ENCODE assay signal across 21 mouse cellular contexts in genomic region chr11:101757366-101757765, GRCm38 (mm10). TPM values are rescaled to one million over a fixed set of nuclear protein-coding genes. Genes with fewer than 3 reads are reported as not detected.
DNase-seq lines count a peak whose midpoint lies in the region; ATAC-seq and TF ChIP-seq lines count a peak whose summit lies in the region.
"Had no signal": no experiment of that assay in that cellular context is flagged by ENCODE, and none has a peak within 500 bp of the region (broad histone marks: within the 10 kb centered on the region; RNA-seq: fewer than 3 reads in every experiment).

No protein-coding gene starts in this region.

- no peak overlapping the region for H3K4me2 ChIP-seq in hindbrain, postnatal 0 days (ENCODE audit: low read depth, low read length)
- H3K4me2 ChIP-seq in hindbrain, embryonic 12.5 days (replicated peaks), result no peak overlapping the region
- no peak overlapping the region for H3K4me2 ChIP-seq in lung, embryonic 14.5 days
- no peak overlapping the region for H3K4me2 ChIP-seq in stomach, postnatal 0 days (replicated peaks; ENCODE audit: low read depth)
- H3K4me2 ChIP-seq: forebrain, embryonic 12.5 days; midbrain, embryonic 15.5 days had no signal

- no peak for DNase-seq in hindbrain, postnatal 0 days (ENCODE audit: low spot score)
- DNase-seq in lung, embryonic 14.5 days, result peak; percentile 88
- no peak for DNase-seq in lung, adult 2 months
- peak; percentile 48 for DNase-seq in lung, postnatal 14 days
- no peak for DNase-seq in stomach, postnatal 0 days (ENCODE audit: low spot score)
- DNase-seq in embryo, embryonic 11 days, result no peak
- DNase-seq: cerebellum, adult 11-12 months; cerebellum, postnatal 36 days; kidney, adult 2 months; liver, postnatal 0 days; right cerebral cortex, postnatal 14 days; spleen, adult 18-20 months had no signal

- TF ChIP-seq EP300 in stomach, postnatal 0 days (optimal IDR thresholded peaks at IDR 0.05), result no peak

- H3K9ac ChIP-seq in hindbrain, postnatal 0 days (replicated peaks; ENCODE audit: low read length), result no peak overlapping the region
- no peak overlapping the region for H3K9ac ChIP-seq in hindbrain, embryonic 12.5 days
- H3K9ac ChIP-seq in lung, embryonic 14.5 days, result no peak overlapping the region
- no peak overlapping the region for H3K9ac ChIP-seq in stomach, postnatal 0 days (ENCODE audit: low read length)
- H3K9ac ChIP-seq: forebrain, embryonic 12.5 days; liver, postnatal 0 days; midbrain, embryonic 15.5 days had no signal

- TF ChIP-seq POLR2A in lung, adult 2 months (IDR thresholded peaks at IDR 0.05; ENCODE audit: borderline replicate concordance, extremely low read depth, low read depth, low read length), result no peak

- WGBS in hindbrain, postnatal 0 days, result 88% methylated on average over 8 of the region's 8 CpGs
- WGBS in hindbrain, embryonic 12.5 days, result 96% methylated on average over 8 of the region's 8 CpGs
- WGBS in lung, embryonic 14.5 days, result 56% methylated on average over 8 of the region's 8 CpGs
- WGBS in lung, adult 2 months, result 72% methylated on average over 8 of the region's 8 CpGs
- 65% methylated on average over 8 of the region's 8 CpGs for WGBS in stomach, postnatal 0 days

- H3K27me3 ChIP-seq in hindbrain, postnatal 0 days (ENCODE audit: insufficient read depth, low read length), result no peaks in the 10 kb centered on the region
- no peaks in the 10 kb centered on the region for H3K27me3 ChIP-seq in hindbrain, embryonic 12.5 days
- no peaks in the 10 kb centered on the region for H3K27me3 ChIP-seq in lung, embryonic 14.5 days (ENCODE audit: insufficient read depth, low read length)
- no peaks in the 10 kb centered on the region for H3K27me3 ChIP-seq in stomach, postnatal 0 days (ENCODE audit: control insufficient read depth, insufficient read depth, low read length)
- H3K27me3 ChIP-seq: forebrain, embryonic 12.5 days; midbrain, embryonic 15.5 days had no signal

- TF ChIP-seq CTCF in hindbrain, postnatal 0 days (IDR thresholded peaks at IDR 0.05; ENCODE audit: low read depth), result no peak
- no peak for TF ChIP-seq CTCF in lung, embryonic 14.5 days (IDR thresholded peaks at IDR 0.05; ENCODE audit: low read depth)
- TF ChIP-seq CTCF in lung, adult 2 months (IDR thresholded peaks at IDR 0.05; ENCODE audit: insufficient read depth, low read length), result no peak
- TF ChIP-seq CTCF in stomach, postnatal 0 days (IDR thresholded peaks at IDR 0.05; ENCODE audit: low read depth), result no peak

- no peaks in the 10 kb centered on the region for H3K4me1 ChIP-seq in hindbrain, postnatal 0 days (ENCODE audit: insufficient read depth, low read length)
- no peaks in the 10 kb centered on the region for H3K4me1 ChIP-seq in hindbrain, embryonic 12.5 days
- no peaks in the 10 kb centered on the region for H3K4me1 ChIP-seq in lung, embryonic 14.5 days (ENCODE audit: insufficient read depth)
- H3K4me1 ChIP-seq in lung, adult 2 months (ENCODE audit: control insufficient read depth, insufficient read depth, low read length), result no peaks in the 10 kb centered on the region
- H3K4me1 ChIP-seq in stomach, postnatal 0 days (replicated peaks; ENCODE audit: control insufficient read depth, insufficient read depth), result no peaks in the 10 kb centered on the region
- H3K4me1 ChIP-seq: forebrain, embryonic 12.5 days; limb, embryonic 10.5 days; midbrain, embryonic 15.5 days had no signal

- no peaks in the 10 kb centered on the region for H3K9me3 ChIP-seq in hindbrain, postnatal 0 days (ENCODE audit: low read length)
- no peaks in the 10 kb centered on the region for H3K9me3 ChIP-seq in hindbrain, embryonic 12.5 days (replicated peaks)
- H3K9me3 ChIP-seq in lung, embryonic 14.5 days (ENCODE audit: low read depth, low read length), result no peaks in the 10 kb centered on the region
- no peaks in the 10 kb centered on the region for H3K9me3 ChIP-seq in stomach, postnatal 0 days (ENCODE audit: control insufficient read depth, low read length)
- H3K9me3 ChIP-seq: forebrain, embryonic 12.5 days; limb, embryonic 10.5 days; midbrain, embryonic 15.5 days had no signal

- peaks cover 66% of the 10 kb centered on the region for H3K36me3 ChIP-seq in hindbrain, postnatal 0 days (ENCODE audit: insufficient read depth, low read length)
- peaks cover 95% of the 10 kb centered on the region for H3K36me3 ChIP-seq in hindbrain, embryonic 12.5 days
- H3K36me3 ChIP-seq in lung, embryonic 14.5 days (ENCODE audit: insufficient read depth), result peaks cover 96% of the 10 kb centered on the region
- H3K36me3 ChIP-seq in stomach, postnatal 0 days (ENCODE audit: control insufficient read depth, insufficient read depth, low read length), result peaks cover 43% of the 10 kb centered on the region

- H3K27ac ChIP-seq in hindbrain, postnatal 0 days, result peak overlapping the region; percentile 36; the same call in 1 of the 2 replicates
- H3K27ac ChIP-seq in hindbrain, embryonic 12.5 days, result no peak overlapping the region
- peak overlapping the region; percentile 87 for H3K27ac ChIP-seq in lung, embryonic 14.5 days (ENCODE audit: low read depth)
- H3K27ac ChIP-seq in stomach, postnatal 0 days (replicated peaks), result peak overlapping the region; percentile 30; the same call in 1 of the 2 replicates
- H3K27ac ChIP-seq: forebrain, embryonic 12.5 days; left cerebral cortex, adult 2 months; limb, embryonic 10.5 days; midbrain, embryonic 15.5 days had no signal

- ATAC-seq in hindbrain, postnatal 0 days, result no peak
- no peak for ATAC-seq in hindbrain, embryonic 12.5 days (ENCODE audit: low FRiP score)
- peak; percentile 85 for ATAC-seq in lung, embryonic 14.5 days (ENCODE audit: insufficient read depth)
- ATAC-seq in stomach, postnatal 0 days (ENCODE audit: low FRiP score, low TSS enrichment), result no peak
- ATAC-seq: hindbrain, embryonic 16.5 days; liver, postnatal 0 days; midbrain, embryonic 15.5 days had no signal

- no peak overlapping the region for H3K4me3 ChIP-seq in hindbrain, postnatal 0 days (ENCODE audit: low read length)
- H3K4me3 ChIP-seq in hindbrain, embryonic 12.5 days, result no peak overlapping the region
- H3K4me3 ChIP-seq in lung, embryonic 14.5 days (ENCODE audit: low read depth, low read length), result no peak overlapping the region
- H3K4me3 ChIP-seq in lung, adult 2 months (replicated peaks; ENCODE audit: extremely low read depth, low read depth, low read length), result no peak overlapping the region
- H3K4me3 ChIP-seq in stomach, postnatal 0 days (ENCODE audit: low read depth, low read length), result no peak overlapping the region
- H3K4me3 ChIP-seq: forebrain, embryonic 12.5 days; left cerebral cortex, adult 2 months; limb, embryonic 10.5 days; midbrain, embryonic 15.5 days; myocyte had no signal

RNA-seq across cellular contexts. Expression of gene Dhx8, which starts 24.6 kb away (rescaled TPM):
- 19.0 and 24.1 TPM in 2 replicates for total RNA-seq in hindbrain, postnatal 0 days (2014; rRNA removed)
- polyA plus RNA-seq in hindbrain, postnatal 0 days (2015; fragmentation: Nextera tagmentation; extraction: Ambion mirVana), result 25.6 and 30.6 TPM in 2 replicates
- polyA plus RNA-seq in hindbrain, embryonic 12.5 days (2016; fragmentation: Nextera tagmentation; extraction: Ambion mirVana), result 41.8 and 50.0 TPM in 2 replicates
- 31.5 and 34.3 TPM in 2 replicates for polyA plus RNA-seq in lung, embryonic 14.5 days (2014; fragmentation: Nextera tagmentation; extraction: Ambion mirVana)
- polyA plus RNA-seq in lung, adult 2 months (2012; rRNA removed), result 9.8 and 13.1 TPM in 2 replicates
- 12.6 and 12.8 TPM in 2 replicates for polyA plus RNA-seq in stomach, postnatal 0 days (2015; fragmentation: Nextera tagmentation; extraction: Ambion mirVana)

RNA-seq across cellular contexts. Expression of gene Etv4, which starts 27.8 kb away (rescaled TPM):
- 47.7 and 56.9 TPM in 2 replicates for total RNA-seq in hindbrain, postnatal 0 days (2014; rRNA removed)
- 22.5 and 30.2 TPM in 2 replicates for polyA plus RNA-seq in hindbrain, postnatal 0 days (2015; fragmentation: Nextera tagmentation; extraction: Ambion mirVana)
- 8.2 and 8.4 TPM in 2 replicates for polyA plus RNA-seq in hindbrain, embryonic 12.5 days (2016; fragmentation: Nextera tagmentation; extraction: Ambion mirVana)
- polyA plus RNA-seq in lung, embryonic 14.5 days (2014; fragmentation: Nextera tagmentation; extraction: Ambion mirVana), result 14.6 and 14.8 TPM in 2 replicates
- polyA plus RNA-seq in lung, adult 2 months (2012; rRNA removed), result 0.60 and 0.95 TPM in 2 replicates
- 1.8 and 2.0 TPM in 2 replicates for polyA plus RNA-seq in stomach, postnatal 0 days (2015; fragmentation: Nextera tagmentation; extraction: Ambion mirVana)
- total RNA-seq: megakaryocyte-erythroid progenitor cell, adult 5-6 weeks; neutrophil, adult 5-6 weeks had no signal

Comparison
In these comparisons a context has a peak if more than half of its experiments do, and no peak if none do; other contexts are left out.
1. DNase-seq: peak in lung, embryonic 14.5 days (single experiment) and lung, postnatal 14 days (single experiment); none in hindbrain, postnatal 0 days (single experiment), lung, adult 2 months (single experiment), stomach, postnatal 0 days (single experiment) and embryo, embryonic 11 days (single experiment).